Mouse (Mus musculus) spleen, postnatal 14 days (tissue): ENCODE results near the gene Sbk1.
"Not testable (repeated sequence)": the region's sequence is repeated elsewhere in the genome, so short reads cannot be mapped to it uniquely, and the experiment has no call there.

Source experiments
- DNase-seq, 2 experiments: peaks; one replicate each; pipeline ENCODE4 v3.0.0; 2021 to 2022; ENCODE audit warnings: low spot score in 2 of 2

Sbk1 gene

GRCm38 (mm10) chr7:126287493-126288103 lies 15.2 kb downstream of the Sbk1 start:
- DNase-seq = no peak

- DNase-seq = no peak
Measured at GRCm38 (mm10) chr7:126288104-126288497, 15.7 kb downstream of the Sbk1 start.

GRCm38 (mm10) chr7:126288571-126289091 lies 16.2 kb downstream of the Sbk1 start:
- no peak for DNase-seq

GRCm38 (mm10) chr7:126289371-126289770 lies 17.0 kb downstream of the Sbk1 start:
- no peak for DNase-seq

- DNase-seq = no peak
Measured at GRCm38 (mm10) chr7:126289956-126290355, 17.5 kb downstream of the Sbk1 start.

- no peak for DNase-seq
Measured at GRCm38 (mm10) chr7:126291681-126292545, 19.5 kb downstream of the Sbk1 start.

- no peak for DNase-seq
Measured at GRCm38 (mm10) chr7:126293091-126293490, 20.7 kb downstream of the Sbk1 start.

GRCm38 (mm10) chr7:126297579-126298460 lies 25.4 kb downstream of the Sbk1 start:
- DNase-seq = no peak

- no peak for DNase-seq
Measured at GRCm38 (mm10) chr7:126298856-126299255, 26.4 kb downstream of the Sbk1 start.

- not testable (repeated sequence) for DNase-seq
Measured at GRCm38 (mm10) chr7:126301831-126302230, 29.4 kb downstream of the Sbk1 start.

- no peak for DNase-seq
Measured at GRCm38 (mm10) chr7:126311822-126312221, 39.4 kb downstream of the Sbk1 start.

- DNase-seq = no peak
Measured at GRCm38 (mm10) chr7:126313309-126313708, 40.9 kb downstream of the Sbk1 start.

GRCm38 (mm10) chr7:126314273-126314672 lies 41.9 kb downstream of the Sbk1 start:
- no peak for DNase-seq

GRCm38 (mm10) chr7:126323729-126324128 lies 51.3 kb downstream of the Sbk1 start:
- peak; percentile 52 to 72 for DNase-seq

- DNase-seq = no peak
Measured at GRCm38 (mm10) chr7:126324791-126325190, 52.4 kb downstream of the Sbk1 start.

- DNase-seq = not testable (repeated sequence)
Measured at GRCm38 (mm10) chr7:126325576-126326273, 53.3 kb downstream of the Sbk1 start.

- DNase-seq = not testable (repeated sequence)
Measured at GRCm38 (mm10) chr7:126328848-126329247, 56.4 kb downstream of the Sbk1 start.

GRCm38 (mm10) chr7:126329907-126330645 lies 57.7 kb downstream of the Sbk1 start:
- no peak for DNase-seq

GRCm38 (mm10) chr7:126330693-126331092 lies 58.3 kb downstream of the Sbk1 start:
- no peak for DNase-seq

GRCm38 (mm10) chr7:126332691-126333090 lies 60.3 kb downstream of the Sbk1 start:
- DNase-seq = no peak

GRCm38 (mm10) chr7:126335556-126335955 lies 63.1 kb downstream of the Sbk1 start:
- DNase-seq = no peak
